Mouse (Mus musculus) heart, postnatal 10 days (tissue): ENCODE results near the gene Syngr2. TPM values are rescaled to one million over a fixed set of nuclear protein-coding genes. Genes with fewer than 3 reads are reported as not detected.
A peak's percentile ranks its signal among the peaks of the same experiment; 100 is the strongest.
"Not testable (repeated sequence)": the region's sequence is repeated elsewhere in the genome, so short reads cannot be mapped to it uniquely, and the experiment has no call there.

ENCODE experiments used
- DNase-seq, 2 experiments: peaks; one replicate each; pipeline ENCODE4 v3.0.0; 2021
- intact Hi-C: fragments of 180-260 bp; cut with DNase I; formaldehyde crosslinking; loops from one replicate; pipeline ENCODE4 v1.15.1; 2025
- total RNA-seq, 2 experiments: library from RNA; stranded (reverse); gene quantifications; 2 replicates each; pipeline ENCODE4 v1.2.3; 2021

Syngr2 gene
- total RNA-seq, 2 experiments from 2014 or later, result 100 to 105 TPM

- DNase-seq, result peak; percentile 89 to 91
- intact Hi-C loops, result no loop called here
Measured at GRCm38 (mm10) chr11:117780582-117781111, 28.8 kb upstream of the Syngr2 start.

DNA sequence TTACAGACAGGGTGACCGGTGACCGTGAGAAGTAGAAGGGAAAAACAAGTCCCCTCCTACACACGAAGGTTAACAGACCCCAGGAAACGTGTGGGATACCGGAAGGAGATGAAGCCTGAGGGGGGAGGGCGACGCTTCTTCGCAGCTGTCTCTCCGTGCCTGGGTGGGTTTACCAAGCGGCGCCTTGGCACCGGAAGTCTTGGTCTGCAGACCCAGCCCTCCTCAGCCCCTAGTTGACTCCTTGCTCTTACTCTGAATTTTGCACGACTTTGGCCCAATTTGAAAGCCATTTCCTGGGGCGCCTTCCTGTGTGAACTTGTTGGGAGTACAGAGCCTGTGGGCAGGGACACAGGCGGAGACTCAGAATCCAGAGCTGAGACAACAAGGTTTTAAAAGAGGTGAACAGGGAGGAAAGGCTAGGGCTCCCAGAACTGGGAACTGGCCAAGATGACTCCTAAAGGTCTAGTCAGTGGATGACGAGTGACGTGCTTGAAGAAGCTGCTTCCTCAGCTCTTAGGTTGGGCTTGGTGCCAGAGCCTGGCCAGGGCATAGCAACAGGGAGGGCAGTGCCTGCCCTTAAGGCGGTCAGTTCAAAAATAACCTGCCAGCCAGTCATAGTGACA, 28.2 kb upstream of the Syngr2 start:
- intact Hi-C loops, result no loop called here
- peak; percentile 79 to 81 for DNase-seq

DNA sequence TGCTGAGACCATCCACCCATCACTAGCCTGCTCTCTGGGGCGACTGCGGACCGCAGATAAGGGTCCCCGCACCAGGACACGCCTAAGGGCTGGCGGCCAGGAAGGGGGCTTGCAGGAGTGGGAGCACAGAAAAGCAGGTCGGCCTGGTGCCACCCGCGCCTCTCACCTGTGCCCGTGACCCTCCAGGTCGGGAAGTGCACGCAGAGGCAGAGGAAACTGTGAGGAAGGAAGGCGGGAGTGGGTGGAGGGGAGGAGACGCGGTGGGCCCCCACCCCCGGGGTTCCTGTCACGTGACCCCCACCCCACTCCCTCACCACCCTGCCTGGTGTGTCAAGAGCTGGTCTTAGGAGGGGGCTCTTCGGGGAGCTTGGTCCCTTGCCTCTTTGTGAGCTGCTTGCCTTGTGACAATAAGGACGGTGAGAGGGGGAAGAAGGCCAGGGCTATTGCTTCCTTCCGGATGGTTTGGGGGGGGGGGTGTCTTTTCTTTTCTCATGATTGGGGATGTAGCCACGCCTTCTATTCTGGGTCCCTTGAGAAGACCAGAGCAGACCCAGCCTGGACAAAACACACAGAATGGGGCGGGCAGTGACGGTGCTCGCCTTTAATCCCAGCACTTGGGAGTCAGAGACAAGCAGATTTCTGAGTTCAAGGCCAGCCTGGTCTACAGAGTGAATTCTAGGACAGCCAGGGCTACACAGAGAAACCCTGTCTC, 27.3 kb upstream of the Syngr2 start, which contains the start of the genes Tmc8 and Tmc6:
Tmc8 (plus strand) TSS at position 84 of the 712 bp plus-strand sequence.
Tmc6 (minus strand) TSS at position 206 of the 712 bp plus-strand sequence.
- DNase-seq, result peak; percentile 67 to 69
- intact Hi-C loops, result no loop called here

DNA sequence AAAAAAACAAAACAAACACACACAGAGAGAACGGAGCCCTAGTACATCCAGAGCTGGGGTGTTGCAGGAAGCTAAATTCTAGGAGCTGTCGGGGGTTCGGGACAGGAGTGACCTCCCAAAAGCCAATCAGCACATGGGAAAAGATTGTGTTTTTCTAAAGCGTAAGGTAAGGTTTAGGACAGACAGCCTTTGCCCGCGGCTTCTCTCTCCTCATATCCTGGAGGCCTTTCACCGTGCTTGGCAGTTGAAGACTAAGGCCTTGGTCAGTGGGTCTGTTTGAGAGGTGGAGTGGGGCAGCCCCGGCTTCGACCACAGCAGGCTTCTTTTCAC, 26.8 kb upstream of the Syngr2 start:
- DNase-seq, result no peak
- intact Hi-C loops, result no loop called here

DNA sequence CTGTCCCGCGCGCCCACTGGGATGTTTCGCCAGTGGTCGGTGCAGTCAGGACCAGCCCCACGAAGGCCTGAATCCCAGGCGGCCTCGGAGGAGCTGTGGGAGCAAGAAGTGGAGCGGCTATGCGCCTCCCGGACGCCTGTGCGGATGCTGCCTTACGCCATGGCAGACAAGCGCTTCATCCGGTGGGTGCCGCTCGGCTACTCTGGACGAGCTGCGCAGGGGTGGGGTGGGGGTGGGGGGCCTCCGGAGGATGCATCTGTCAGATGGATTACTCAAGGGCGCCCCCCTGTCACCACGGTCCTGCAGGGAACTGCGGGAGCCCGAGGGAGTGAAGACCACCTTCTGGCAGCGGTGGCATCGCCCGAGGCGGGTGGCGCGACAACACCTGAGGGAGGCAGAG, 26.4 kb upstream of the Syngr2 start:
- intact Hi-C loops, result no loop called here
- peak; percentile 79 to 81 for DNase-seq

GRCm38 (mm10) chr11:117783683-117784309, 25.7 kb upstream of the Syngr2 start:
- intact Hi-C loops, result no loop called here
- DNase-seq, result peak; percentile 45 to 51

DNA sequence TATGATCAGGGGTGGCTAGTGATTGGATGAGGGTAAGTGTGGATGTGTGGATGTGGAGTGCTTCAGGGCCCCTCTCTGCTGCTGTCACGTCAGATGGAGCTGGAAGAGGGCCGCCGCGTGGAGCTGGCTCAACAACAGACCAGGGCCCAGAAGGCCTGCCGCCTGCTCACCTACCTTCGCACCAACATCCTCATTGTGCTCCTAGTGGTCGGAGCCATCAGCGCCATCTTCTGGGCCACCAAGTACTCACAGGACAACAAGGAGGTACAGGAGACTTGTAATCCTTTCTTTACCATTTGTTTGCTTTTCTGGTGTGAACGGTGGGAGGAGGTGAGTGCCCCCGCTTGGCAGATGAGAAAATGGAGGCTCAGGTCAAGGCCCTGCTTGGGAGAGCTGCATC, 23.2 kb upstream of the Syngr2 start:
- peak; percentile 67 to 72 for DNase-seq
- intact Hi-C loops, result loop anchor here (2.0 kb wide), 2 partner anchors 77 to 401 kb away; no protein-coding TSS in a partner anchor

DNA sequence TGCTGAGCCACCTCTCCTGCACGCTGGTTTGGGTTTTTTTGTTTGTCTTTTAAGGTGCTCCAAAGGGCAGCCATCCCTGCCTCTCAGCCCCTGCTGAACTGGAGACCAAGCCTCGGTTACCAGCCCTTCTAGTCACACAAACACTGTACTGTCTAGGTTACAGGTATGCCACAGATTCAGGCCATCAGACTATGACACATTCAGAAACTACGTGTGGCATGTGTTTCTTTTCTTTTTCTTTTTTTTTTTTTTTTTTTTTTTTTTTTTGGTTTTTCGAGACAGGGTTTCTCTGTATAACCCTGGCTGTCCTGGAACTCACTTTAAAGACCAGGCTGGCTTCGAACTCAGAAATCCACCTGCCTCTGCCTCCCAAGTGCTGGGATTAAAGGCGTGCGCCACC, 21.0 kb upstream of the Syngr2 start:
- intact Hi-C loops, result not testable (repeated sequence)

GRCm38 (mm10) chr11:117790286-117790685, 19.2 kb upstream of the Syngr2 start:
- peak; percentile 75 to 86 for DNase-seq
- intact Hi-C loops, result loop anchor here (1.0 kb wide), 1 partner anchor 35 kb away; the partner anchor contains the start of gene Afmid

More for the DNA sequence above, 21.0 kb upstream of the Syngr2 start:
- not testable (repeated sequence) for DNase-seq

DNA sequence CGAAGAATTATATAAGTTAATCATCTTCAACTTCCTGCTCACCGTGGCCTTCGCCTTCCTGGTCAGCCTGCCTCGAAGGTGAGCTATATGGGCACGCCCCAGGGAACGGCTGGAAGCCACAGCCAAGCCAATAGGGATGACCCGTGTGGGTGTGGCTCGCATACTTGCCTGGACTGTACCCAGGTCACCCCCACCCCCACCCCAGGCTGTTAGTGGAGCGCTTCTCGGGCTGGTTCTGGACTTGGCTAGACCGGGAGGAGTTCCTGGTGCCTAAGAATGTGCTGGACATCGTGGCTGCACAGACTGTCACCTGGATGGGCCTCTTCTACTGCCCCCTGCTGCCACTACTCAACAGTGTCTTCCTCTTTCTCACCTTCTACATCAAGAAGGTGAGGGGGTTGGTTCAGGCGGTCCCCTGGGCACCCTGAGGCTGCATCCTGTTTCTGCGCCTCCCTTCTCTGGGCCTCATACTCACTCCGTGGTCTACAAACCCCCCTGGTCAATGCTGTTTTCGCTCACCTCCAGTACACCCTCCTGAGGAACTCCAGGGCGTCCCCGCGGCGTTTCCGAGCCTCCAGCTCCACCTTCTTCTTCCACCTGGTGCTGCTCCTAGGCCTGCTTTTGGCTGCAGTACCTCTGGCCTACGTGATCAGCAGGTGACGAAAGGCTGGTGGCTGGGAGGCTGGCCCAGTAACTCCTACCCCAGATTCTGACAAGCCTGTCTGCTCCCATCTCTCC, 18.6 kb upstream of the Syngr2 start:
- intact Hi-C loops, result loop anchor here (1.0 kb wide), 1 partner anchor 34 kb away; the partner anchor contains the start of gene Afmid
- no peak for DNase-seq

GRCm38 (mm10) chr11:117791441-117791761, 18.1 kb upstream of the Syngr2 start:
- no peak for DNase-seq
- intact Hi-C loops, result no loop called here

DNA sequence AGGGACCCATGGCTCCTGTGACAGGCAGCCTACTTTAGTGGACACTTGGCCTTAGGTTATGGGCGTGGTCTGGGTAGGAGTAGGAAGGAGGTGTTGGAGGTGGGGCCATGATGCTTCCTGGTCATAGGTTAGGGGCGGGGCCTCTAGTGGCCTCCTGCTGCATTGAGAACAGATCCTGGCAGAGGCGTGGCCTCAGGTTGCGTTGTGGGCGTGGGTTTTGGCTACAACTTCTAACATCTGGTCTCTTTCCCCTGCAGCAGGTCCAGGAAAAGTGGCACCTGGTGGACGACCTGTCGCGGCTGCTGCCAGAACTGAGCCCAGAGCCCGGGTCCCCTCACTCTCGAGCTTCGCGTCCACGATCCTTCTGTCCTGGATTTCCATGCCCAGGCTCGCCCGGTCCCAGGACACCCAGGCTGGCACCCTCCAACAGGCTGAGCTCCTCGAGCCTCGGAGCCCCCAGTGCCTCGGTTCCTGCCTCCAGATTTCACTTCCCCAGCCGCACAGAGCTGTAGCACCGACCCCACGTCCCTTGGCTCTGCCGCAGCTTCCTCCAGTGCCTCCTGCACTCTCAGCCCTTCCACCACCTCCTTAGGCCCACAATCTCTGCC, 17.1 kb upstream of the Syngr2 start:
- DNase-seq, result no peak
- intact Hi-C loops, result no loop called here

- intact Hi-C loops, result no loop called here
Measured at GRCm38 (mm10) chr11:117794035-117794551, 15.4 kb upstream of the Syngr2 start.

GRCm38 (mm10) chr11:117796954-117797353, 12.5 kb upstream of the Syngr2 start:
- intact Hi-C loops, result no loop called here

More at GRCm38 (mm10) chr11:117794035-117794551, 15.4 kb upstream of the Syngr2 start:
- no peak for DNase-seq

DNA sequence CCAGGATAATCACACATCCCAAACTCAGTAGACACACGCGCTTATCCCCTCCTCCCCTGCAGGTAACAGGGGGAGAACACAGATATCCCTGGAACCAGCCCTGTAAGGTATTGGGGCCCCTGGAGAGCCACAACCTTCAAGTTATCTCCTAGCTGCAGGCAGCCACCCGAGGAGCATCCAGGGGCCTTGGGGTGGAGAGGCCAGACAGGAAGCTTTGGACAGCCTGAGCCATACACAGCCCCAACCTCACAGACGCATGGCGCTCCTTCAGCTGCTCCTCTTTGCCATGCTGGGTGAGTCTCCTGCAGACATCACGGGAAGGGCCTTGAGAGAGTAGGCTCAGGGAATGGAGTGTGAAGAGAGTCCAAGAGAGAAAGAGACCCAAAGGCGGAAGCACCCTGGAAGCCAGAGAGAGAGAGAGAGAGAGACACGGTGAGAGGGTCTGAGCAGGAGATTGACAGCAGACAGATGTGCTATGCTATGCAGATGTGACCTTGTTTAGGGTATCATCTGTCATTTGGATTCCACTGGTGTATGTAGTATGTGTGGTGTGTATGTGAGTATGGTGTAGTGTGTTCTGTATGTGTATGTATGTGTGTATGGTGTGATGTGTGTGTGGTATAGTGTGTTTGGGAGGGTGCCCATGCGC, 11.8 kb upstream of the Syngr2 start, which contains the start of gene 6030468B19Rik:
6030468B19Rik (plus strand) TSS at position 150 of the 649 bp plus-strand sequence.
- no peak for DNase-seq
- intact Hi-C loops, result no loop called here

More at GRCm38 (mm10) chr11:117796954-117797353, 12.5 kb upstream of the Syngr2 start:
- DNase-seq, result no peak

DNA sequence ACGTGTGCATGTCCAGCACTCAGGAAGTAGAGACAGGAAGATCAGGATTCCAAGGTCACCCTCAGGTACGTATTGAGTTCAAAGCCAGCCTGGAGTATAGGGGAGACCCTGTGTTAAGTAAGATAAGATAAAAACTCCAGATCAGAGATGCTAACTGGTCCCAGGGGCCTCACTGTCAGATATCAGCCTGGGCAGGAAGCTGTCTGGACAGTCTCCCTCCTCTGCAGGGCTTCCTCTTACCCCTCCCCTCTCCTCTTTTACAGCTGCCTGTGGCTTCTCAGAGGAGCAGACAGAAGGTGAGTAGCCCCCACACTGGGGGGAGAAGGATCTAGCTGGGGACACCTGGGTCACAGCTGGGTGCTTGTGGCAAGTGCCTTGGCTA, 11.3 kb upstream of the Syngr2 start:
- no peak for DNase-seq
- intact Hi-C loops, result no loop called here

- no peak for DNase-seq
- intact Hi-C loops, result no loop called here
Measured at GRCm38 (mm10) chr11:117799174-117799573, 10.3 kb upstream of the Syngr2 start.

- intact Hi-C loops, result no loop called here
- DNase-seq, result no peak
Measured at GRCm38 (mm10) chr11:117800038-117800437, 9.4 kb upstream of the Syngr2 start.

DNA sequence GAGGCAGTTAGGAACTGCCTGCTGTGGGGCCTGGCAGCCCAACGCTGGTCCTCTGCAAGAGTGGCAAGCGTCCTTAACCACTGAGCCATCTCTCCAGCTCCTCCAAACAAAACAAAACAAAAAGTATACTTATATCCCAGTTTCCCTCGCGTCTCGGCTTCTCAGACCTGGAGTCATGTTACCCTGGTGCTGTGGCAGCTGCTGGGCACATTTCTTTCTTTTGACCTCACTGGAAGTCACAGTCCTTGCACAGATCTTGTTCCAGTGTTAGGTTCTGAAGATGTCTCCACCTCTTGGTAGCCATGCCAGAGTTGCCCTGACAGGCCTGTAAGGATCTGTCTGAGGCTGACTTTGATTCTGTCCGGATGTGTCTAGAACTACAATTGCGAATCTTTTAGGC, 7.8 kb upstream of the Syngr2 start:
- intact Hi-C loops, result no loop called here
- no peak for DNase-seq
